8 mouse cellular contexts compared by ENCODE assay signal in the genomic region with DNA sequence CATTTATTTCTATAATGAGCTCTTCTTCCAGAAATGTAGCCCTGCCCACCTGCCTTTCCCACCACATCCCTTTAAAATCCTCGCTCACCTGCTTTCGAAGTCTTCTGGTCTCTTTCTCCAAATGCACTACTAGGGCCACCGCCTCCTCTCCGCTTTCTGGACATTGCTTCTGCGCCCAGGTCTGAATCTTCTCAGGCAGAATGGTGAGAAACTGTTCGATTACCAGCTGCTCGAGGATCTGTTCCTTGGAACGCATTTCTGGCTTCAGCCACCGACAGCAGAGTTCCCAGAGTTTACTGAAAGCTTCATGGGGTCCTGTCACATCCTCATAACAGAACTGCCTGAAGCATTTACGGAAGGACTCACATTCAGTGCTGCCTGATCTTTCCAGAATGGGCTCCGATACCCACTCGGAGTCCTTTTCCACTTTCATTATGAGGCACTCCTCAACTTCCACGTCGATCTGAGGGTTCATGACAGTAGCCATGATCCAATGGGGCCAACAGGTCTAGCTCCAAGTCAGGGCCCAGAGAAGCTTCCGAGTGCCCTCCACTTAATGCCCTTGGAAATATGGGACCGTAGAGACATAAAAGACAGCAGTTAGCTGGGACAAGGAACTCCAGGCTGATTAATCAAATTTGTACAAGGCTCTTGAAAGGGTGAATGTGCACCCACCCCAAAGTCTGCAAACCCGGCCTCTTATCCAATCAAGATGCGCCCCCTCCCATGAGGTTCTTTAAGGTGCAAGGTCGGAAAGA. TPM values are rescaled to one million over a fixed set of nuclear protein-coding genes. Genes with fewer than 3 reads are reported as not detected.
A peak's percentile ranks its signal among the peaks of the same experiment; 100 is the strongest.
DNase-seq lines count a peak whose midpoint lies in the region; ATAC-seq and TF ChIP-seq lines count a peak whose summit lies in the region.

No protein-coding gene starts in this region.

- peaks cover 4% of the 10 kb centered on the region; the same call in 1 of the 2 replicates for H3K36me3 ChIP-seq in kidney, postnatal 0 days (ENCODE audit: insufficient read depth, low read length)
- H3K36me3 ChIP-seq in heart, embryonic 14.5 days (ENCODE audit: control insufficient read depth, insufficient read depth, low read length): peaks cover 12% of the 10 kb centered on the region; the same call in 1 of the 2 replicates
- peaks cover 14% of the 10 kb centered on the region for H3K36me3 ChIP-seq in limb, embryonic 13.5 days
- no peaks in the 10 kb centered on the region for H3K36me3 ChIP-seq in stomach, embryonic 15.5 days

- H3K9me3 ChIP-seq in kidney, postnatal 0 days (replicated peaks; ENCODE audit: low read length): no peaks in the 10 kb centered on the region
- no peaks in the 10 kb centered on the region for H3K9me3 ChIP-seq in heart, embryonic 14.5 days (ENCODE audit: control insufficient read depth, low read length)
- no peaks in the 10 kb centered on the region for H3K9me3 ChIP-seq in limb, embryonic 13.5 days
- H3K9me3 ChIP-seq in stomach, embryonic 15.5 days: no peaks in the 10 kb centered on the region

- DNase-seq in kidney, postnatal 0 days (ENCODE audit: low spot score): no peak
- DNase-seq in kidney, adult 11 months: no peak
- DNase-seq in cerebellum, adult 8-10 months: peak; percentile 39
- DNase-seq in kidney, postnatal 36 days: no peak
- no peak for DNase-seq in urinary bladder, postnatal 25 days (ENCODE audit: low spot score)

- no peak for TF ChIP-seq CTCF in kidney, postnatal 0 days (IDR thresholded peaks at IDR 0.05; ENCODE audit: low read depth)

- peak overlapping the region; percentile 96 for H3K4me2 ChIP-seq in kidney, postnatal 0 days (ENCODE audit: low read length)
- peak overlapping the region; percentile 97 for H3K4me2 ChIP-seq in heart, embryonic 14.5 days (ENCODE audit: low read length)
- peak overlapping the region; percentile 90 for H3K4me2 ChIP-seq in limb, embryonic 13.5 days (replicated peaks)
- H3K4me2 ChIP-seq in stomach, embryonic 15.5 days: peak overlapping the region; percentile 96

- no peaks in the 10 kb centered on the region for H3K4me1 ChIP-seq in kidney, postnatal 0 days (replicated peaks; ENCODE audit: insufficient read depth, low read length)
- H3K4me1 ChIP-seq in heart, embryonic 14.5 days (ENCODE audit: control insufficient read depth in 2 of 2, insufficient read depth in 2 of 2, low read length in 2 of 2): peaks cover 4 to 6% of the 10 kb centered on the region in 2 experiments; a peak in 2 of 4 replicates
- peaks cover 13% of the 10 kb centered on the region for H3K4me1 ChIP-seq in limb, embryonic 13.5 days
- peaks cover 10% of the 10 kb centered on the region; the same call in 1 of the 2 replicates for H3K4me1 ChIP-seq in stomach, embryonic 15.5 days

- ATAC-seq in kidney, postnatal 0 days (replicated peaks; ENCODE audit: low FRiP score, low read depth): no peak
- no peak for ATAC-seq in heart, embryonic 14.5 days (ENCODE audit: insufficient number of reproducible peaks, insufficient read depth, low FRiP score, low read depth)
- no peak for ATAC-seq in limb, embryonic 13.5 days (ENCODE audit: low FRiP score, low read depth)
- ATAC-seq in stomach, embryonic 15.5 days (ENCODE audit: insufficient read depth, low FRiP score, low read depth): no peak

- peak overlapping the region; percentile 59 for H3K9ac ChIP-seq in kidney, postnatal 0 days (ENCODE audit: low read depth, low read length)
- peak overlapping the region; percentile 78 for H3K9ac ChIP-seq in heart, embryonic 14.5 days (ENCODE audit: low read length)
- H3K9ac ChIP-seq in limb, embryonic 13.5 days: peak overlapping the region; percentile 78
- H3K9ac ChIP-seq in stomach, embryonic 15.5 days: no peak overlapping the region

- no peaks in the 10 kb centered on the region for H3K27me3 ChIP-seq in kidney, postnatal 0 days (ENCODE audit: insufficient read depth, low read length)
- H3K27me3 ChIP-seq in heart, embryonic 14.5 days (ENCODE audit: control insufficient read depth, insufficient read depth, low read length): no peaks in the 10 kb centered on the region
- H3K27me3 ChIP-seq in limb, embryonic 13.5 days: no peaks in the 10 kb centered on the region
- no peaks in the 10 kb centered on the region for H3K27me3 ChIP-seq in stomach, embryonic 15.5 days (replicated peaks)

- H3K4me3 ChIP-seq in kidney, postnatal 0 days (replicated peaks; ENCODE audit: low read depth, low read length): peak overlapping the region; percentile 52
- H3K4me3 ChIP-seq in heart, embryonic 14.5 days (ENCODE audit: control insufficient read depth in 1 of 2, insufficient read depth in 1 of 2, low read depth in 1 of 2, low read length in 2 of 2): peak overlapping the region; percentile 50 to 64
- H3K4me3 ChIP-seq in limb, embryonic 13.5 days: peak overlapping the region; percentile 61
- H3K4me3 ChIP-seq in stomach, embryonic 15.5 days (replicated peaks): peak overlapping the region; percentile 58

- 35% methylated on average over 19 of the region's 19 CpGs for WGBS in kidney, postnatal 0 days
- 41% methylated on average over 19 of the region's 19 CpGs for WGBS in heart, embryonic 14.5 days
- WGBS in limb, embryonic 13.5 days: 41% methylated on average over 19 of the region's 19 CpGs
- 35% methylated on average over 19 of the region's 19 CpGs for WGBS in stomach, embryonic 15.5 days

- H3K27ac ChIP-seq in kidney, postnatal 0 days: no peak overlapping the region
- no peak overlapping the region for H3K27ac ChIP-seq in heart, embryonic 14.5 days (replicated peaks in 1 of 2; ENCODE audit: control insufficient read depth in 1 of 2, insufficient read depth in 1 of 2, low read depth in 2 of 2, low read length in 2 of 2)
- no peak overlapping the region for H3K27ac ChIP-seq in limb, embryonic 13.5 days
- no peak overlapping the region for H3K27ac ChIP-seq in stomach, embryonic 15.5 days

RNA-seq across cellular contexts. Expression of gene Zkscan2, which starts 0.6 kb away (rescaled TPM):
- 1.3 and 1.4 TPM in 2 replicates for polyA plus RNA-seq in kidney, postnatal 0 days (2015; fragmentation: Nextera tagmentation; extraction: Ambion mirVana)
- 2.7 and 2.8 TPM in 2 replicates for polyA plus RNA-seq in heart, embryonic 14.5 days (2014; fragmentation: Nextera tagmentation; extraction: Ambion mirVana)
- 4.5 and 4.9 TPM in 2 replicates for polyA plus RNA-seq in limb, embryonic 13.5 days (2015; fragmentation: Nextera tagmentation; extraction: Ambion mirVana)
- polyA plus RNA-seq in stomach, embryonic 15.5 days (2015; fragmentation: Nextera tagmentation; extraction: Ambion mirVana): 2.0 and 2.3 TPM in 2 replicates

RNA-seq across cellular contexts. Expression of gene Aqp8, which starts 37.6 kb away (rescaled TPM):
- polyA plus RNA-seq in kidney, postnatal 0 days (2015; fragmentation: Nextera tagmentation; extraction: Ambion mirVana): 0.56 and 0.99 TPM in 2 replicates
- polyA plus RNA-seq in heart, embryonic 14.5 days (2014; fragmentation: Nextera tagmentation; extraction: Ambion mirVana): 2.2 and 2.4 TPM in 2 replicates
- polyA plus RNA-seq in limb, embryonic 13.5 days (2015; fragmentation: Nextera tagmentation; extraction: Ambion mirVana): not detected in 2 replicates
- polyA plus RNA-seq in stomach, embryonic 15.5 days (2015; fragmentation: Nextera tagmentation; extraction: Ambion mirVana): 27.3 and 35.6 TPM in 2 replicates
